ENCODE assay signal across 10 mouse cellular contexts in the genomic region with DNA sequence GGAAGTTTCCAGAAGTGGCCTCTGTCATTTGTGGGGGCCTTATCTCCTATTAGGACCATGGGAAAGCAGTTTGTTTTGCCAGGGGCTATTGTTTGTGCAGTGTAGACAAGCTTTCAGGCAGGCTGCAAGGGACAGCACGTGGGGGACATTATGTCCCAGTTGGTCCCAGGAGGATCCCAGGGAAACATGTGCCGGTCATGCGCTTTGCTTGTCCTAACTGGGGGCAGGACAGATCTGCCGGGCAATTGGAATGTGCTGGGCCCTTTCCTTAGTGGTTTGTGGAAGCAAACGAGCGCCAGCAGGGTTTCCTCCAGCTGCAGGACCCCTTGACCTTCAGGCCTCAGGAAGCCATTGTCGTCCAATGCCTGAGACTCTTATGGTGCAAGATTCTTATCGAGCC. TPM values are rescaled to one million over a fixed set of nuclear protein-coding genes. Genes with fewer than 3 reads are reported as not detected.
DNase-seq lines count a peak whose midpoint lies in the region; ATAC-seq and TF ChIP-seq lines count a peak whose summit lies in the region.
"Had no signal": no experiment of that assay in that cellular context is flagged by ENCODE, and none has a peak within 500 bp of the region (broad histone marks: within the 10 kb centered on the region; RNA-seq: fewer than 3 reads in every experiment).

No protein-coding gene starts in this region.

- no peak overlapping the region for H3K4me3 ChIP-seq in kidney, embryonic 14.5 days (ENCODE audit: low read length)
- H3K4me3 ChIP-seq in kidney, adult 2 months (ENCODE audit: insufficient read depth, low read depth, low read length), result no peak overlapping the region

- no peaks in the 10 kb centered on the region for H3K9me3 ChIP-seq in kidney, embryonic 14.5 days (ENCODE audit: control insufficient read depth, low read length)

- peaks cover 7% of the 10 kb centered on the region; the same call in 1 of the 2 replicates for H3K36me3 ChIP-seq in kidney, embryonic 14.5 days (ENCODE audit: control insufficient read depth, insufficient read depth, low read length)
- peaks cover 27% of the 10 kb centered on the region for H3K36me3 ChIP-seq in kidney, adult 2 months (ENCODE audit: control insufficient read depth, insufficient read depth, low read length)

- H3K4me1 ChIP-seq in kidney, embryonic 14.5 days (ENCODE audit: control insufficient read depth, insufficient read depth, low read length), result 0 out of 2 replicates have a peak, but pooled peaks cover 8% of the 10 kb centered on the region
- H3K4me1 ChIP-seq in kidney, adult 2 months (ENCODE audit: control insufficient read depth, insufficient read depth, low read length), result peaks cover 59% of the 10 kb centered on the region

- no peak overlapping the region for H3K4me2 ChIP-seq in kidney, embryonic 14.5 days (replicated peaks; ENCODE audit: low read depth, low read length)

- no peak overlapping the region for H3K27ac ChIP-seq in kidney, embryonic 14.5 days (ENCODE audit: low read depth, low read length)
- peak overlapping the region; percentile 80 for H3K27ac ChIP-seq in kidney, adult 2 months (ENCODE audit: insufficient read depth, low read depth, low read length)

- no peaks in the 10 kb centered on the region for H3K27me3 ChIP-seq in kidney, embryonic 14.5 days (ENCODE audit: control insufficient read depth, insufficient read depth, low read length)
- no peaks in the 10 kb centered on the region for H3K27me3 ChIP-seq in kidney, adult 2 months (replicated peaks; ENCODE audit: control insufficient read depth, insufficient read depth, low read length)
- H3K27me3 ChIP-seq: CH12.LX had no signal

- TF ChIP-seq POLR2A in kidney, adult 2 months (IDR thresholded peaks at IDR 0.05; ENCODE audit: low read depth, low read length), result no peak

- 40% methylated on average over 8 of the region's 8 CpGs for WGBS in kidney, embryonic 14.5 days
- 8% methylated on average over 8 of the region's 8 CpGs for WGBS in kidney, adult 2 months

- H3K9ac ChIP-seq in kidney, embryonic 14.5 days (ENCODE audit: low read depth, low read length), result no peak overlapping the region

- DNase-seq in kidney, adult 18-20 months, result peak; percentile 79
- peak; percentile 77 for DNase-seq in gastrocnemius, adult 18-20 months (ENCODE audit: low spot score)
- DNase-seq in kidney, adult 2 months, result peak; percentile 92
- DNase-seq in lung, postnatal 25 days (ENCODE audit: low spot score), result peak; percentile 79
- DNase-seq in thymus, postnatal 25 days, result no peak
- no peak for DNase-seq in ovary, postnatal 10 days (ENCODE audit: low spot score)
- DNase-seq in cerebellum, postnatal 10 days, result no peak
- DNase-seq: cerebellum, adult 11 months had no signal

- no peak for TF ChIP-seq CTCF in kidney, adult 2 months (conservative IDR thresholded peaks at IDR 0.05; ENCODE audit: insufficient read depth, insufficient read length, low read depth, low read length)

- ATAC-seq in kidney, embryonic 14.5 days (ENCODE audit: low FRiP score, low TSS enrichment), result no peak

RNA-seq across cellular contexts. Expression of gene Timp3, which starts 41.4 kb away (rescaled TPM):
- 31.9 and 60.1 TPM in 2 replicates for polyA plus RNA-seq in kidney, embryonic 14.5 days (2014; fragmentation: Nextera tagmentation; extraction: Ambion mirVana)
- total RNA-seq in gastrocnemius, adult 18-20 months (2021), result 10 to 100 TPM; 59.2 to 63.2 TPM
- 609 and 859 TPM in 2 replicates for polyA plus RNA-seq in kidney, adult 2 months (2012; rRNA removed)

Comparison
In these comparisons a context has a peak if more than half of its experiments do, and no peak if none do; other contexts are left out.
1. DNase-seq: peak in kidney, adult 18-20 months (single experiment), gastrocnemius, adult 18-20 months (single experiment), kidney, adult 2 months (single experiment) and lung, postnatal 25 days (single experiment); none in thymus, postnatal 25 days (single experiment), ovary, postnatal 10 days (single experiment) and cerebellum, postnatal 10 days (0 of 2).